Mouse (Mus musculus) thymus, postnatal 10 days (tissue): ENCODE data around the gene Fbxw4.

Experiments used
- DNase-seq, 2 experiments: peaks; one replicate each; pipeline ENCODE4 v3.0.0; 2021; ENCODE audit warnings: low spot score in 2 of 2

Fbxw4 gene

GRCm38 (mm10) chr19:45615415-45616213 is 44.5 kb downstream of the Fbxw4 start:
- DNase-seq: no peak

- DNase-seq: no peak
Observed at GRCm38 (mm10) chr19:45614928-45615327, 45.2 kb downstream of the Fbxw4 start.

GRCm38 (mm10) chr19:45614375-45614774 is 45.7 kb downstream of the Fbxw4 start:
- no peak for DNase-seq

GRCm38 (mm10) chr19:45610823-45611222 is 49.3 kb downstream of the Fbxw4 start:
- DNase-seq: no peak

GRCm38 (mm10) chr19:45608648-45609339 is 51.3 kb downstream of the Fbxw4 start:
- DNase-seq: no peak

GRCm38 (mm10) chr19:45607479-45607878 is 52.6 kb downstream of the Fbxw4 start:
- no peak for DNase-seq

GRCm38 (mm10) chr19:45606701-45607100 is 53.4 kb downstream of the Fbxw4 start:
- no peak for DNase-seq

GRCm38 (mm10) chr19:45602606-45603005 is 57.5 kb downstream of the Fbxw4 start:
- DNase-seq: no peak

- no peak for DNase-seq
Observed at GRCm38 (mm10) chr19:45597106-45597505, 63.0 kb downstream of the Fbxw4 start.

- DNase-seq: no peak
Observed at GRCm38 (mm10) chr19:45596434-45596833, 63.7 kb downstream of the Fbxw4 start.

GRCm38 (mm10) chr19:45596019-45596418 is 64.1 kb downstream of the Fbxw4 start:
- DNase-seq: no peak

- DNase-seq: no peak
Observed at GRCm38 (mm10) chr19:45595481-45595880, 64.6 kb downstream of the Fbxw4 start.

GRCm38 (mm10) chr19:45594079-45594478 is 66.0 kb downstream of the Fbxw4 start:
- DNase-seq: no peak

GRCm38 (mm10) chr19:45592916-45593315 is 67.2 kb downstream of the Fbxw4 start:
- DNase-seq: no peak

- DNase-seq: no peak
Observed at GRCm38 (mm10) chr19:45591704-45592103, 68.4 kb downstream of the Fbxw4 start.

GRCm38 (mm10) chr19:45589761-45590160 is 70.4 kb downstream of the Fbxw4 start:
- no peak for DNase-seq

- no peak for DNase-seq
Observed at GRCm38 (mm10) chr19:45587509-45588292, 72.4 kb downstream of the Fbxw4 start.

GRCm38 (mm10) chr19:45586850-45587249 is 73.3 kb downstream of the Fbxw4 start:
- no peak for DNase-seq

- no peak for DNase-seq
Observed at GRCm38 (mm10) chr19:45584856-45585620, 75.1 kb downstream of the Fbxw4 start.

- no peak for DNase-seq
Observed at GRCm38 (mm10) chr19:45583136-45583535, 77.0 kb downstream of the Fbxw4 start.

- DNase-seq: no peak
Observed at GRCm38 (mm10) chr19:45582161-45582560, 78.0 kb downstream of the Fbxw4 start.

GRCm38 (mm10) chr19:45581257-45581656 is 78.9 kb downstream of the Fbxw4 start:
- peak; percentile 50 to 68 for DNase-seq
